Comparison of ENCODE assay signal across 8 mouse cellular contexts in genomic region chr14:21048879-21049278, GRCm38 (mm10). TPM values are rescaled to one million over a fixed set of nuclear protein-coding genes. Genes with fewer than 3 reads are reported as not detected.
DNase-seq lines count a peak whose midpoint lies in the region; ATAC-seq and TF ChIP-seq lines count a peak whose summit lies in the region.

No protein-coding gene starts in this region.

- no peak overlapping the region for H3K9ac ChIP-seq in kidney, postnatal 0 days (ENCODE audit: low read depth, low read length)

- H3K27ac ChIP-seq in kidney, postnatal 0 days: no peak overlapping the region
- H3K27ac ChIP-seq in limb, embryonic 10.5 days: no peak overlapping the region

- TF ChIP-seq CTCF in kidney, postnatal 0 days (IDR thresholded peaks at IDR 0.05; ENCODE audit: low read depth): peak; percentile 71

- ATAC-seq in kidney, postnatal 0 days (replicated peaks; ENCODE audit: low FRiP score, low read depth): no peak

- H3K36me3 ChIP-seq in kidney, postnatal 0 days (ENCODE audit: insufficient read depth, low read length): 0 out of 2 replicates have a peak, but pooled peaks cover 3% of the 10 kb centered on the region
- peaks cover 7% of the 10 kb centered on the region for H3K36me3 ChIP-seq in limb, embryonic 10.5 days

- no peaks in the 10 kb centered on the region for H3K27me3 ChIP-seq in kidney, postnatal 0 days (ENCODE audit: insufficient read depth, low read length)
- no peaks in the 10 kb centered on the region for H3K27me3 ChIP-seq in limb, embryonic 10.5 days (ENCODE audit: low read depth, poor library complexity, severe bottlenecking)

- H3K9me3 ChIP-seq in kidney, postnatal 0 days (replicated peaks; ENCODE audit: low read length): no peaks in the 10 kb centered on the region
- no peaks in the 10 kb centered on the region for H3K9me3 ChIP-seq in limb, embryonic 10.5 days (replicated peaks)

- no peak overlapping the region for H3K4me2 ChIP-seq in kidney, postnatal 0 days (ENCODE audit: low read length)

- DNase-seq in cerebellum, postnatal 36 days: peak; percentile 22 to 33
- DNase-seq in cerebellum, adult 11-12 months: no peak
- DNase-seq in 3T3-L1 (ENCODE audit: low read depth, low spot score): peak; percentile 50
- DNase-seq in adrenal gland, postnatal 14 days: peak; percentile 72
- peak; percentile 62 for DNase-seq in kidney, postnatal 0 days (ENCODE audit: low spot score)
- peak; percentile 10 for DNase-seq in spleen, adult 12 weeks (ENCODE audit: low spot score)
- DNase-seq in urinary bladder, postnatal 25 days (ENCODE audit: low spot score): no peak
- no peak for DNase-seq in limb, embryonic 10.5 days (ENCODE audit: low spot score)

- no peak overlapping the region for H3K4me3 ChIP-seq in kidney, postnatal 0 days (replicated peaks; ENCODE audit: low read depth, low read length)
- H3K4me3 ChIP-seq in limb, embryonic 10.5 days: no peak overlapping the region

- 0 out of 2 replicates have a peak, but pooled peaks cover 6% of the 10 kb centered on the region for H3K4me1 ChIP-seq in kidney, postnatal 0 days (replicated peaks; ENCODE audit: insufficient read depth, low read length)
- peaks cover 10% of the 10 kb centered on the region for H3K4me1 ChIP-seq in limb, embryonic 10.5 days

RNA-seq across cellular contexts. Expression of gene Ap3m1, which starts 3.4 kb away (rescaled TPM):
- total RNA-seq in adrenal gland, postnatal 14 days (2021): 87.7 and 99.3 TPM in 2 replicates
- 50.7 and 55.4 TPM in 2 replicates for polyA plus RNA-seq in kidney, postnatal 0 days (2015; fragmentation: Nextera tagmentation; extraction: Ambion mirVana)
- 70.6 and 78.4 TPM in 2 replicates for polyA plus RNA-seq in limb, embryonic 10.5 days (2016; fragmentation: Nextera tagmentation; extraction: Ambion mirVana)

RNA-seq across cellular contexts. Expression of gene Adk, which starts 3.5 kb away (rescaled TPM):
- total RNA-seq in adrenal gland, postnatal 14 days (2021): 97.4 and 164 TPM in 2 replicates
- polyA plus RNA-seq in kidney, postnatal 0 days (2015; fragmentation: Nextera tagmentation; extraction: Ambion mirVana): 193 and 196 TPM in 2 replicates
- 170 and 179 TPM in 2 replicates for polyA plus RNA-seq in limb, embryonic 10.5 days (2016; fragmentation: Nextera tagmentation; extraction: Ambion mirVana)

Comparison
In these comparisons a context has a peak if more than half of its experiments do, and no peak if none do; other contexts are left out.
1. DNase-seq: peak in cerebellum, postnatal 36 days (2 of 2), 3T3-L1 (single experiment), adrenal gland, postnatal 14 days (single experiment), kidney, postnatal 0 days (single experiment) and spleen, adult 12 weeks (single experiment); none in cerebellum, adult 11-12 months (single experiment), urinary bladder, postnatal 25 days (single experiment) and limb, embryonic 10.5 days (single experiment).